Mouse (Mus musculus) MEL (cell line): ENCODE measurements around the gene Gm12184. TPM values are rescaled to one million over a fixed set of nuclear protein-coding genes. Genes with fewer than 3 reads are reported as not detected.
A peak's percentile ranks its signal among the peaks of the same experiment; 100 is the strongest.

ENCODE experiments used
- DNase-seq: peaks from one replicate; pipeline ENCODE4 v3.0.0; 2011; ENCODE audit warnings: low read depth, low spot score
- H3K27ac ChIP-seq: 2 replicates; pipeline ENCODE4 v1.5.1; 2012; ENCODE audit warnings: low read depth, mild to moderate bottlenecking, control low read depth, low read length, moderate library complexity; ENCODE audit not compliant: control insufficient read depth
- H3K27me3 ChIP-seq, 2 experiments: fragments of 150-350 bp in 1 of 2; sonication (generic) in 1 of 2; 2 replicates each; pipeline ENCODE4 v1.6.1; 2012; ENCODE audit warnings: low read length in 2 of 2, mild to moderate bottlenecking in 2 of 2, improper control_type of control experiment in 1 of 2, moderate library complexity in 1 of 2; ENCODE audit not compliant: insufficient read depth in 2 of 2, control insufficient read depth in 1 of 2
- H3K36me3 ChIP-seq, 2 experiments: 2 replicates each; pipeline ENCODE4 v1.6.1; 2012 to 2014; ENCODE audit warnings: low read length in 2 of 2, improper control_type of control experiment in 1 of 2, inconsistent platforms in 1 of 2, mild to moderate bottlenecking in 1 of 2; ENCODE audit not compliant: insufficient read depth in 2 of 2, control insufficient read depth in 1 of 2
- H3K4me1 ChIP-seq, 2 experiments: fragments of 150-350 bp in 1 of 2; sonication (generic) in 1 of 2; 2 replicates each; pipeline ENCODE4 v1.6.1; 2012; ENCODE audit warnings: low read length in 2 of 2, improper control_type of control experiment in 1 of 2, mild to moderate bottlenecking in 1 of 2; ENCODE audit not compliant: insufficient read depth in 2 of 2, control insufficient read depth in 1 of 2
- H3K4me3 ChIP-seq, 2 experiments: fragments of 150-350 bp in 1 of 2; sonication (generic) in 1 of 2; 2 replicates each; pipeline ENCODE4 v1.5.1; 2012; ENCODE audit warnings: low read depth in 2 of 2, low read length in 2 of 2, mild to moderate bottlenecking in 2 of 2, moderate library complexity in 2 of 2, control low read depth in 1 of 2, improper control_type of control experiment in 1 of 2; ENCODE audit not compliant: control insufficient read depth in 1 of 2, insufficient read depth in 1 of 2
- H3K79me2 ChIP-seq: 2 replicates; pipeline ENCODE4 v1.6.1; 2012; ENCODE audit warnings: mild to moderate bottlenecking, low read length, moderate library complexity; ENCODE audit not compliant: control insufficient read depth, poor library complexity, insufficient read depth
- H3K9ac ChIP-seq: 2 replicates; pipeline ENCODE4 v1.6.1; 2012; ENCODE audit warnings: low read depth, mild to moderate bottlenecking, control low read depth, low read length, moderate library complexity; ENCODE audit not compliant: control insufficient read depth, poor library complexity, severe bottlenecking
- H3K9me3 ChIP-seq: fragments of 150-350 bp; sonication (generic); replicated peaks from 2 replicates; pipeline ENCODE4 v1.6.1; 2012; ENCODE audit warnings: mild to moderate bottlenecking, low read length, improper control_type of control experiment, moderate library complexity; ENCODE audit not compliant: insufficient read depth
- BHLHE40 ChIP-seq: IDR thresholded peaks from 2 replicates; pipeline ENCODE4 v1.6.1; 2012; ENCODE audit warnings: low read depth, mild to moderate bottlenecking, inconsistent platforms, low read length, improper control_type of control experiment, borderline replicate concordance
- CHD2 ChIP-seq: IDR thresholded peaks from 2 replicates; pipeline ENCODE4 v1.6.1; 2011; ENCODE audit warnings: low read length, improper control_type of control experiment
- CTCF ChIP-seq, 3 experiments: IDR thresholded peaks in 2 of 3; conservative IDR thresholded peaks in 1 of 3; 2 replicates each; pipeline ENCODE4 v1.5.1; 2011 to 2012; ENCODE audit warnings: low read length in 3 of 3, low read depth in 2 of 3, mild to moderate bottlenecking in 2 of 3, improper control_type of control experiment in 1 of 3, inconsistent platforms in 1 of 3, mixed read lengths in 1 of 3, moderate library complexity in 1 of 3; ENCODE audit not compliant: control insufficient read depth in 1 of 3, insufficient read depth in 1 of 3, poor library complexity in 1 of 3, severe bottlenecking in 1 of 3
- ELF1 ChIP-seq: IDR thresholded peaks from 2 replicates; pipeline ENCODE4 v1.6.1; 2014; ENCODE audit warnings: low read depth, mild to moderate bottlenecking, inconsistent platforms, low read length, improper control_type of control experiment, moderate library complexity
- EP300 ChIP-seq, 2 experiments: IDR thresholded peaks; 2 replicates each; pipeline ENCODE4 v1.6.1; 2011; ENCODE audit warnings: improper control_type of control experiment in 2 of 2, low read length in 2 of 2, low read depth in 1 of 2, mild to moderate bottlenecking in 1 of 2
- ETS1 ChIP-seq: IDR thresholded peaks from 2 replicates; pipeline ENCODE4 v1.6.1; 2012; ENCODE audit warnings: low read depth, mild to moderate bottlenecking, inconsistent platforms, low read length, improper control_type of control experiment, moderate library complexity
- GABPA ChIP-seq: IDR thresholded peaks from 2 replicates; pipeline ENCODE4 v1.6.1; 2012; ENCODE audit warnings: low read depth, mild to moderate bottlenecking, inconsistent platforms, low read length, improper control_type of control experiment, moderate library complexity
- GATA1 ChIP-seq: IDR thresholded peaks from 2 replicates; pipeline ENCODE4 v1.6.1; 2011; ENCODE audit warnings: low read depth, low read length, improper control_type of control experiment
- JUND ChIP-seq: IDR thresholded peaks from 2 replicates; pipeline ENCODE4 v1.6.1; 2011; ENCODE audit warnings: low read depth, mild to moderate bottlenecking, improper control_type of control experiment, low read length
- MAFK ChIP-seq: IDR thresholded peaks from 2 replicates; pipeline ENCODE4 v1.6.1; 2011; ENCODE audit warnings: low read depth, mild to moderate bottlenecking, low read length, improper control_type of control experiment, borderline replicate concordance
- MAX ChIP-seq: IDR thresholded peaks from 2 replicates; pipeline ENCODE4 v1.6.1; 2011; ENCODE audit warnings: low read length, improper control_type of control experiment
- MAZ ChIP-seq: IDR thresholded peaks from 2 replicates; pipeline ENCODE4 v1.6.1; 2012; ENCODE audit warnings: low read depth, mild to moderate bottlenecking, inconsistent platforms, low read length, improper control_type of control experiment
- MEF2A ChIP-seq: IDR thresholded peaks from 2 replicates; pipeline ENCODE4 v1.6.1; 2014; ENCODE audit warnings: low read depth, mild to moderate bottlenecking, inconsistent platforms, low read length, improper control_type of control experiment; ENCODE audit not compliant: poor library complexity, insufficient replicate concordance, severe bottlenecking; ENCODE audit errors: extremely low read depth
- MXI1 ChIP-seq: IDR thresholded peaks from 2 replicates; pipeline ENCODE4 v1.6.1; 2011; ENCODE audit warnings: mild to moderate bottlenecking, low read depth, low read length, improper control_type of control experiment
- MYB ChIP-seq: IDR thresholded peaks from 2 replicates; pipeline ENCODE4 v1.6.1; 2011; ENCODE audit warnings: mild to moderate bottlenecking, low read depth, low read length, improper control_type of control experiment
- MYC ChIP-seq: IDR thresholded peaks from 2 replicates; pipeline ENCODE4 v1.6.1; 2011; ENCODE audit warnings: low read depth, mild to moderate bottlenecking, low read length, improper control_type of control experiment, moderate library complexity
- NRF1 ChIP-seq: IDR thresholded peaks from 2 replicates; pipeline ENCODE4 v1.6.1; 2014; ENCODE audit warnings: low read depth, mild to moderate bottlenecking, inconsistent platforms, low read length, improper control_type of control experiment, moderate library complexity; ENCODE audit not compliant: poor library complexity, insufficient read depth, severe bottlenecking
- POLR2A ChIP-seq, 2 experiments: IDR thresholded peaks; 2 replicates each; pipeline ENCODE4 v1.6.1; 2011 to 2012; ENCODE audit warnings: low read length in 2 of 2, mild to moderate bottlenecking in 2 of 2, control low read depth in 1 of 2, improper control_type of control experiment in 1 of 2, low read depth in 1 of 2, moderate library complexity in 1 of 2; ENCODE audit not compliant: control insufficient read depth in 1 of 2, insufficient read depth in 1 of 2, poor library complexity in 1 of 2
- POLR2AphosphoS5 ChIP-seq: IDR thresholded peaks from 2 replicates; pipeline ENCODE4 v1.6.1; 2012; ENCODE audit warnings: low read depth, borderline replicate concordance, mild to moderate bottlenecking, inconsistent platforms, low read length, moderate library complexity, mixed read lengths
- RCOR1 ChIP-seq: IDR thresholded peaks from 2 replicates; pipeline ENCODE4 v1.6.1; 2012; ENCODE audit warnings: low read depth, mild to moderate bottlenecking, inconsistent platforms, low read length, improper control_type of control experiment
- SIN3A ChIP-seq: IDR thresholded peaks from 2 replicates; pipeline ENCODE4 v1.6.1; 2012; ENCODE audit warnings: low read length, improper control_type of control experiment, inconsistent platforms
- SMC3 ChIP-seq: IDR thresholded peaks from 2 replicates; pipeline ENCODE4 v1.6.1; 2011; ENCODE audit warnings: low read depth, low read length, improper control_type of control experiment
- TAL1 ChIP-seq: IDR thresholded peaks from 2 replicates; pipeline ENCODE4 v1.6.1; 2012; ENCODE audit warnings: mild to moderate bottlenecking, inconsistent platforms, low read length, moderate library complexity, mixed read lengths
- TBP ChIP-seq: IDR thresholded peaks from 2 replicates; pipeline ENCODE4 v1.8.0; 2011; ENCODE audit warnings: low read depth, low read length, improper control_type of control experiment
- UBTF ChIP-seq: IDR thresholded peaks from 2 replicates; pipeline ENCODE4 v1.6.1; 2012; ENCODE audit warnings: low read depth, mild to moderate bottlenecking, inconsistent platforms, low read length, improper control_type of control experiment, moderate library complexity, borderline replicate concordance; ENCODE audit not compliant: insufficient read depth
- USF1 ChIP-seq: IDR thresholded peaks from 2 replicates; pipeline ENCODE4 v1.6.1; 2014; ENCODE audit warnings: low read depth, mild to moderate bottlenecking, inconsistent platforms, low read length, improper control_type of control experiment, moderate library complexity
- ZC3H11A ChIP-seq: IDR thresholded peaks from 2 replicates; pipeline ENCODE4 v1.6.1; 2012; ENCODE audit warnings: low read depth, mild to moderate bottlenecking, inconsistent platforms, low read length, improper control_type of control experiment
- polyA plus RNA-seq, 2 experiments: library from polyadenylated mRNA; stranded (reverse) in 1 of 2; unstranded in 1 of 2; fragments of >175 nt in 1 of 2; fragments of >200 nt in 1 of 2; gene quantifications; 2 replicates each; pipeline versions ENCODE4 v1.2.1 to v1.2.4; 2012; ENCODE audit warnings: low replicate concordance in 2 of 2, low read depth in 1 of 2; ENCODE audit not compliant: insufficient read length in 2 of 2, insufficient read depth in 1 of 2, missing spikeins in 1 of 2
- total RNA-seq: library from RNA; depleted of rRNA; stranded (reverse); fragments of 300-350 nt; gene quantifications from 2 replicates; pipeline ENCODE4 v1.2.3, GENCODE M21; 2012

The Gm12184 gene
- total and polyA plus RNA-seq, 3 experiments, result 10.9 to 15.3 TPM; not detected in 1

- Histone ChIP-seq H3K27ac (peak overlapping the region; percentile 12; the same call in 1 of the 2 replicates), H3K36me3 (peaks cover 0 to 13% of the 10 kb centered on the region in 2 experiments; a peak in 2 of 4 replicates), H3K4me3 (peak overlapping the region; percentile 58 to 74), H3K27me3 (no peaks in the 10 kb centered on the region), H3K9ac (peak overlapping the region; percentile 52), H3K9me3 (no peaks in the 10 kb centered on the region), H3K4me1 (peaks cover 9 to 24% of the 10 kb centered on the region in 2 experiments), H3K79me2 (no peaks in the 10 kb centered on the region)
- no peak for TF ChIP-seq GABPA
- no peak for TF ChIP-seq CHD2
- TF ChIP-seq GATA1, result no peak
- TF ChIP-seq ELF1, result 0 out of 2 replicates have a peak, but pooled peaks have one; percentile 47
- TF ChIP-seq MAZ, result no peak
- TF ChIP-seq MXI1, result no peak
- 0 out of 4 replicates have a peak, but pooled peaks of 1 of the 2 experiments have one; percentile 14 for TF ChIP-seq EP300 (IDR thresholded peaks at IDR 0.05; ENCODE audit: low read depth in 1 of 2, low read length in 2 of 2)
- TF ChIP-seq MAFK, result no peak
- no peak for TF ChIP-seq SMC3
- TF ChIP-seq MEF2A, result no peak
- TF ChIP-seq BHLHE40, result peak; percentile 59; the same call in 1 of the 2 replicates
- TF ChIP-seq RCOR1, result no peak
- no peak for TF ChIP-seq USF1
- TF ChIP-seq JUND, result no peak
- no peak for TF ChIP-seq UBTF
- peak; percentile 69 for DNase-seq
Measured at GRCm38 (mm10) chr11:48790946-48791345, 35.5 kb downstream of the Gm12184 start.

- Histone ChIP-seq H3K9me3 (no peaks in the 10 kb centered on the region), H3K4me3 (peak overlapping the region; percentile 58 to 74), H3K4me1 (peaks cover 9 to 24% of the 10 kb centered on the region in 2 experiments), H3K79me2 (no peaks in the 10 kb centered on the region), H3K27ac (0 out of 2 replicates have a peak overlapping the region, but pooled peaks have one; percentile 12), H3K9ac (peak overlapping the region; percentile 52), H3K27me3 (no peaks in the 10 kb centered on the region), H3K36me3 (peaks cover 0 to 12% of the 10 kb centered on the region in 2 experiments; a peak in 2 of 4 replicates)
- DNase-seq, result peak; percentile 96
- TF ChIP-seq TBP, result peak; percentile 53; the same call in 1 of the 2 replicates
- TF ChIP-seq MAFK, result no peak
- peak; percentile 36; the same call in 1 of the 2 replicates for TF ChIP-seq MYC
- TF ChIP-seq USF1, result peak; percentile 15; the same call in 1 of the 2 replicates
- TF ChIP-seq POLR2A (IDR thresholded peaks at IDR 0.05; ENCODE audit: control insufficient read depth in 1 of 2, insufficient read depth in 1 of 2, low read depth in 1 of 2, low read length in 2 of 2, poor library complexity in 1 of 2), result no peak
- peak; percentile 84 for TF ChIP-seq SIN3A
- TF ChIP-seq MAZ, result peak; percentile 66; the same call in 1 of the 2 replicates
- no peak for TF ChIP-seq MAX
- no peak for TF ChIP-seq TAL1
- TF ChIP-seq JUND, result peak; percentile 97
- peak; percentile 89 to 96 (median 91) for TF ChIP-seq CTCF (IDR thresholded peaks at IDR 0.05 in 2 of 3, conservative IDR thresholded peaks at IDR 0.05 in 1 of 3; ENCODE audit: control insufficient read depth in 1 of 3, insufficient read depth in 1 of 3, low read depth in 2 of 3, low read length in 3 of 3, poor library complexity in 1 of 3, severe bottlenecking in 1 of 3)
- no peak for TF ChIP-seq MEF2A
- TF ChIP-seq POLR2AphosphoS5, result no peak
- TF ChIP-seq ETS1, result no peak
- no peak for TF ChIP-seq GABPA
- no peak; the same call in 1 of the 2 replicates for TF ChIP-seq GATA1
- TF ChIP-seq ZC3H11A, result peak; percentile 74
- TF ChIP-seq MYB, result no peak
- no peak for TF ChIP-seq UBTF
- no peak for TF ChIP-seq NRF1
Measured at GRCm38 (mm10) chr11:48789973-48790823, 36.3 kb downstream of the Gm12184 start.
